Mouse (Mus musculus) left cerebral cortex, postnatal 14 days (tissue): ENCODE data around the gene Rfc2. TPM values are rescaled to one million over a fixed set of nuclear protein-coding genes. Genes with fewer than 3 reads are reported as not detected.
"Not testable (repeated sequence)": the region's sequence is repeated elsewhere in the genome, so short reads cannot be mapped to it uniquely, and the experiment has no call there.

Source experiments
- DNase-seq, 2 experiments: peaks; one replicate each; pipeline ENCODE4 v3.0.0; 2021 to 2022; ENCODE audit warnings: low spot score in 2 of 2, mixed read lengths in 1 of 2
- intact Hi-C: fragments of 180-260 bp; cut with DNase I; formaldehyde crosslinking; loops from one replicate; pipeline ENCODE4 v1.15.1; 2025
- microRNA-seq, 2 experiments: library from miRNA; unstranded; fragments of <30 nt; microRNA quantifications; one replicate each; pipeline ENCODE4 v1.2.0; 2022
- total RNA-seq, 2 experiments: library from RNA; stranded (reverse); gene quantifications; 2 replicates each; pipeline ENCODE4 v1.2.3; 2021

Rfc2 gene
- total RNA-seq, 2 experiments from 2014 or later: 69.1 to 70.0 TPM

- intact Hi-C loops: no loop called here
- no peak for DNase-seq
Observed at GRCm38 (mm10) chr5:134637820-134638367, 56.7 kb downstream of the Rfc2 start.

DNA sequence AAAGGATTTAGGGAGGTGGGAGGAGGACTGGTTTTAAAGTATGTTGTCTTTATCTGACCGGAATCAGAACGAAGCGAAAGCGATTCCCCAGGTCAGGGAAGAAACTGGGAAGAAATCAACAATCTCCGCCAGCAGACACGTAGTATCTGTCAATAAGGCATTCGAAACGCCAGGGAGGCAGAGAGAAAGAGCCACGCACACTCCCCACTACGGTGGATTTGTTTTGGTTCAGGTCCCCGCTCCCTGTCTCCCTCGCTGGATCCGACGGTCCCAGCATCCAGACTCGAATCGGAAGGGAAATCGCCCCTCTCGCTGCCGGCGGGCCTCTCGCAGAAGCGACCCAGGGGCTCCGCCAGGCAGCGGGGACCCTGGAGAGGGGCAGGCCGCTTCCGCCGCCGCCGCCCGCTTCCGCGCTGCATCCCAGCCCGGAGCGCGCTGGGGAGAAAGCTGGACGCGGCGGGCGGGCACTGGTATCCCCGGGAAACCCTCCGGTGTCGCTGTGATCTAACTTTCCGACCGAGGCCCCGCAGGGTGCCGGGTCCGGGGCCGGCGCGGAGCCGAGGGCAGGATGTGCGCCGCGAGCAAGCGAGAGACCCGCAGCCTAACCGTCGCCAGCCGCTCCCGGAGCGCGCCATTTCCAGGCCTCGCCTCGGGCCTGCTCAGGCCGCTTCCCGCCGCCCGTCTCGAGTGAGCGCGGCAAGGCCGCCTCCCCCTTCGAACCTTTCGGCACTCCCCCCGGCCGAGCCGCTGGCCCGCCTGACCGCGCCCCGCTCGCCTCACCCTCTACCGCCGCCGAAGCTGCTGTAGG lies 57.5 kb downstream of the Rfc2 start:
- intact Hi-C loops: no loop called here
- peak in 1 of 2 experiments; percentile 54 for DNase-seq

- peak; percentile 97 for DNase-seq
- intact Hi-C loops: no loop called here
Observed at GRCm38 (mm10) chr5:134639269-134639682, 58.1 kb downstream of the Rfc2 start, which contains the start of gene Eif4h. Gene Eif4h, minus strand, starts transcription at chr5:134639490.

DNA sequence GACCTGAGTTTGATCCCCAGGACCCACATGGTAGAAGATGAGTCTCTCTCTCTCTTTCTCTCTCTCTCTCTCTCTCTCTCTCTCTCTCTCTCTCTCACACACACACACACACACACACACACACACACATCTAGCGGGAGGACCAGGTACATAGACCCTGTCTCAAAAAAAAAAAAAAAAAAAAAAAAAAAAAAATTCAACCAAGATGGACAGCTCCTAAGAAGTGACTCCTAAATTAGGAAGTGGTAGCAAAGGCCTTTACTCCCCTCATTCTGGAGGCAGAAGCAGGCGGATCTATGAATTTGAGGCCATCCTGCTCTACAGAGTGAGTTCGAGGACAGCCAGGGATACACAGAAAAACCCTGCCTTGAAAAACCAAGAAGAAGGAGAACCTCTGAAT lies 59.2 kb downstream of the Rfc2 start:
- intact Hi-C loops: loop anchor here (5.0 kb wide), 1 partner anchor 37 kb away; no protein-coding TSS in a partner anchor

GRCm38 (mm10) chr5:134644121-134644520 lies 63.0 kb downstream of the Rfc2 start:
- intact Hi-C loops: loop anchor here (5.0 kb wide), 1 partner anchor 33 kb away; no protein-coding TSS in a partner anchor
- no peak for DNase-seq

More for the DNA sequence above, 59.2 kb downstream of the Rfc2 start:
- DNase-seq: no peak

- intact Hi-C loops: loop anchor here (5.0 kb wide), 1 partner anchor 33 kb away; no protein-coding TSS in a partner anchor
- peak in 1 of 2 experiments; percentile 42 for DNase-seq
Observed at GRCm38 (mm10) chr5:134644643-134645118, 63.5 kb downstream of the Rfc2 start.

DNA sequence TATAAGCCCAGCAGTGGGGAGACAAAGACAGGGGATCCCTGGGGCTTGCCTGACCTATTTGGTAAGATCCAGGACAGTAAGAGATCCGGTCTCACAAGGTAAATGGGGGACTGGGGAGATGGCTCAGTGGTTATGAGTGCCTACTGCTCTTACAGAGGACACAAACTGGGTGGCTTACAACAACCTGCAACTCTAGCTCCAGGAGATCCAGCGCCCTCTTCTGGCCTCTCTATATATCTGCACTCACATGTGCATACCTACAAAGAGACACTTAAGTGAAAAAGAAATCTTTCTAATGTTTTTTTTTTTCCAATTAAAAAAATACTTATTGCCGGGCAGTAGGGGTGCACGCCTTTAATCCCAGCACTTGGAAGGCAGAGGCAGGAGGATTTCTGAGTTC lies 65.3 kb downstream of the Rfc2 start:
- intact Hi-C loops: no loop called here
- no peak for DNase-seq

GRCm38 (mm10) chr5:134647394-134647793 lies 66.2 kb downstream of the Rfc2 start:
- intact Hi-C loops: no loop called here
- DNase-seq: no peak

- intact Hi-C loops, DNase-seq: not testable (repeated sequence)
Observed at GRCm38 (mm10) chr5:134648976-134649375, 67.8 kb downstream of the Rfc2 start.

DNA sequence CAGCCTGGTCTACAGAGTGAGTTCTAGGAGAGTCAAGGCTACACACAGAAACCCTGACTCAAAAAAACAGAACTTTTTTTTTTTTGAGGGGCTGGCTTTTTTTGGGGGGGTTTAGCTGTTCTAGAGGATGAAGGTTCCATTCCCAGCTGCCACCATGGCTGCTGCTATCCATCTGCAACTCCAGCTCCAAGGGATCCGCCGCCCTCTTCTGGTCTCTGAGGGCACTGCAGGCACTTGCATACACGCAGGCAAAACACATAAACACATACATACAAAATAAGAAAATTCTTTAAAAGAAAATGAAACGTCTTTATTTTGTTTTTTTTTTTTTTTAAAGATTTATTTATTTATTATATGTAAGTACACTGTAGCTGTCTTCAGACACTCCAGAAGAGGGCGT lies 69.8 kb downstream of the Rfc2 start:
- intact Hi-C loops: loop anchor here (10.0 kb wide), 1 partner anchor 254 kb away; the partner anchor contains the start of gene Tmem270
- DNase-seq: no peak

Small RNAs within 50 kb of the gene (microRNA-seq; reads per million reads assigned to microRNA genes)
- gene Mir7228: 0 reads per million in 2 experiments

Other genes starting within 250 kb of the Rfc2 start
- gene Gtf2ird1, start 124.7 kb upstream of the Rfc2 start, total RNA-seq: 10 to 100 TPM; 36.4 to 43.8 TPM
- 100 to 1,000 TPM; 113 to 116 TPM for gene Clip2, start 28.9 kb upstream of the Rfc2 start, total RNA-seq
- gene Syna, start 21.2 kb upstream of the Rfc2 start, total RNA-seq: under 1 TPM in 1 of 2 experiments, not detected in 1; 0.32 TPM
- gene Lat2, start 33.7 kb downstream of the Rfc2 start, total RNA-seq: 1 to 10 TPM; 1.5 to 2.0 TPM
- gene Eif4h, start 58.1 kb downstream of the Rfc2 start, total RNA-seq: 100 to 1,000 TPM; 309 to 328 TPM
- gene Limk1, start 107.2 kb downstream of the Rfc2 start, total RNA-seq: 10 to 100 TPM; 58.2 to 64.4 TPM
- gene Eln, start 166.0 kb downstream of the Rfc2 start, total RNA-seq: 10 to 100 TPM; 59.0 to 80.6 TPM